Mouse (Mus musculus): ENCODE measurements around the gene Fat1.

GRCm38 (mm10) chr8:45050451-45050850 lies 115.2 kb downstream of the Fat1 start:
- TF ChIP-seq CTCF (IDR thresholded peaks at IDR 0.05; ENCODE audit: low read depth) (no peak), EP300 (IDR thresholded peaks at IDR 0.05; ENCODE audit: low read depth) (no peak)

Measured in liver, postnatal 0 days (tissue).